Mouse (Mus musculus) heart, embryonic 14.5 days (tissue): ENCODE data around the gene Msi2. TPM values are rescaled to one million over a fixed set of nuclear protein-coding genes. Genes with fewer than 3 reads are reported as not detected.

Source experiments
- ATAC-seq: fragments of 200-750 bp; cut with Nextera tagmentation; 2 replicates; pipeline ENCODE4 v1.8.0; 2017; ENCODE audit warnings: low read depth, moderate TSS enrichment; ENCODE audit not compliant: insufficient number of reproducible peaks, insufficient read depth, low FRiP score
- H3K27ac ChIP-seq, 2 experiments: fragments of 200-500 bp in 1 of 2; fragments of 300-500 bp in 1 of 2; sonication (generic) in 1 of 2; replicated peaks in 1 of 2; 2 replicates each; pipeline ENCODE4 v1.5.1; 2012 to 2014; ENCODE audit warnings: low read depth in 2 of 2, low read length in 2 of 2, control low read depth in 1 of 2, mild to moderate bottlenecking in 1 of 2, mixed read lengths in 1 of 2; ENCODE audit not compliant: control insufficient read depth in 1 of 2, insufficient read depth in 1 of 2
- H3K27me3 ChIP-seq: fragments of 300-500 bp; sonication (generic); 2 replicates; pipeline ENCODE4 v1.6.1; 2014; ENCODE audit warnings: mild to moderate bottlenecking, low read length, control low read depth; ENCODE audit not compliant: control insufficient read depth, insufficient read depth
- H3K36me3 ChIP-seq: fragments of 300-500 bp; sonication (generic); 2 replicates; pipeline ENCODE4 v1.6.1; 2014; ENCODE audit warnings: mild to moderate bottlenecking, control low read depth, low read length, mixed read lengths; ENCODE audit not compliant: control insufficient read depth, insufficient read depth
- H3K4me1 ChIP-seq, 2 experiments: fragments of 200-500 bp in 1 of 2; fragments of 300-500 bp in 1 of 2; sonication (generic) in 1 of 2; 2 replicates each; pipeline ENCODE4 v1.6.1; 2012 to 2014; ENCODE audit warnings: low read length in 2 of 2, control low read depth in 1 of 2, mixed read lengths in 1 of 2; ENCODE audit not compliant: control insufficient read depth in 2 of 2, insufficient read depth in 2 of 2
- H3K4me2 ChIP-seq: fragments of 300-500 bp; sonication (generic); 2 replicates; pipeline ENCODE4 v1.6.1; 2014; ENCODE audit warnings: mild to moderate bottlenecking, low read length
- H3K4me3 ChIP-seq, 2 experiments: fragments of 200-500 bp in 1 of 2; fragments of 300-500 bp in 1 of 2; sonication (generic) in 1 of 2; 2 replicates each; pipeline ENCODE4 v1.5.1; 2012 to 2014; ENCODE audit warnings: low read length in 2 of 2, mild to moderate bottlenecking in 2 of 2, control low read depth in 1 of 2, low read depth in 1 of 2, moderate library complexity in 1 of 2; ENCODE audit not compliant: control insufficient read depth in 1 of 2, insufficient read depth in 1 of 2
- H3K9ac ChIP-seq: fragments of 300-500 bp; sonication (generic); 2 replicates; pipeline ENCODE4 v1.6.1; 2014; ENCODE audit warnings: mild to moderate bottlenecking, low read length
- H3K9me3 ChIP-seq: fragments of 300-500 bp; sonication (generic); 2 replicates; pipeline ENCODE4 v1.6.1; 2016; ENCODE audit warnings: low read length, control low read depth; ENCODE audit not compliant: control insufficient read depth
- WGBS: fragments of 180-500 bp; shearing (Covaris S2); extraction: QIAGEN DNeasy Blood & Tissue Kit; methylation state at CpG from one replicate; pipeline ENCODE4 v1.1.7; 2014; 5-methylcytosine and 5-hydroxymethylcytosine counted together
- polyA plus RNA-seq: library from polyadenylated mRNA; unstranded; fragments of >200 nt; fragmentation: Nextera tagmentation; extraction: Ambion mirVana; gene quantifications from 2 replicates; pipeline ENCODE4 v1.2.1, GENCODE M21; 2014

The Msi2 gene
- polyA plus RNA-seq, 1 experiment from 2014 or later, result 20.9 TPM

DNA sequence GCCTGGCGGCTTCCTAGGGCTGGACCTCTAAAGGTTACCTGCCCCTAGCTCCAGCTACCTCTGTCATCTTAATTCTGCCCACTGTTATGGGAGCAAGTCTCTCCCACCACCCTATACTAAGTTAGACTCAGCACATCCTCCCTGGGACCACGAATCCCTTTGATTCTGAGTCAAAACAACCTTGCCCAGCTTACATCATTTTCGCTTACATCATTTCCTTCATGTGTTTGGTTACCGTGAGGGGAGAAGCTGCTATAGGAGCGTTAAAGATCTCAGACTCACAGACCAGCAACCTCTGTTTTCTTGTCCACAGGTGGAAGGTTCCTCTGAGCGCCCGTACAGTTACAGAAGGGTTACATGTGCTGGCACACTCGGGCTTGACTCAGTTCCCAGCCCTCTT, 288.0 kb downstream of the Msi2 start:
- no peak for ATAC-seq
- H3K9me3 ChIP-seq, result no peaks in the 10 kb centered on the region
- no peaks in the 10 kb centered on the region for H3K27me3 ChIP-seq
- WGBS, result 86% methylated on average over 8 of the region's 8 CpGs
- no peak overlapping the region for H3K4me3 ChIP-seq
- no peaks in the 10 kb centered on the region for H3K36me3 ChIP-seq
- H3K9ac ChIP-seq, result no peak overlapping the region
- H3K4me1 ChIP-seq, result peaks cover 11 to 25% of the 10 kb centered on the region in 2 experiments
- no peak overlapping the region for H3K4me2 ChIP-seq
- H3K27ac ChIP-seq, result peak overlapping the region in 1 of 2 experiments; percentile 41; a peak in 2 of 4 replicates

GRCm38 (mm10) chr11:88429680-88430079, 288.6 kb downstream of the Msi2 start:
- H3K9ac ChIP-seq, result no peak overlapping the region
- no peaks in the 10 kb centered on the region for H3K9me3 ChIP-seq
- peak overlapping the region in 1 of 2 experiments; percentile 41; a peak in 2 of 4 replicates for H3K27ac ChIP-seq
- ATAC-seq, result no peak
- WGBS, result 92% methylated on average over 6 of the region's 6 CpGs
- no peaks in the 10 kb centered on the region for H3K36me3 ChIP-seq
- H3K27me3 ChIP-seq, result no peaks in the 10 kb centered on the region
- H3K4me2 ChIP-seq, result no peak overlapping the region
- H3K4me1 ChIP-seq, result peaks cover 16 to 31% of the 10 kb centered on the region in 2 experiments
- no peak overlapping the region for H3K4me3 ChIP-seq

DNA sequence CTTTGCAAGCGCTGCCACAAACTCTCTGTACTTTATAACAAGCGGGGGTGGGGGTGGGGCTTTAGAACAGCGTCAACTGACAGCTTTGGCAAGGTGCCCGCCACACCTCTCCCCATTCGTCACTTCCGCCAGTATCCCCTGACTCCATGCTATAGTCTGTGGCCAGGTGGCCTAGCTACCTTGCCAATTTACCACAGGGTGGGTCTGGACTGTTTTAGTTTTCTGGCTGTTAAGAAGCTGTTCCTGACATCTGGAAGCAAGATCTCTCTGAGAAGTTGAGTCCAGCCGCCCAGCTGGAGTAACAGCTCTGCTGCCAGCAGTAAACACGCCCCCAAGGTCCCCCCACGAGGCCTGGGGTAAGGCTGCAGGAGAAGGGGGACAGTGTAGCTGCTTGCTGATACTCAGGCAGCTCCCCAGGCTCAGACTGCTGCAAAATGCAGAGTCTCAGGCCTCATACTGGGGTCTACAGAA, 292.6 kb downstream of the Msi2 start:
- Histone ChIP-seq H3K9me3 (no peaks in the 10 kb centered on the region), H3K36me3 (no peaks in the 10 kb centered on the region), H3K4me3 (no peak overlapping the region), H3K9ac (peak overlapping the region; percentile 38), H3K27ac (peak overlapping the region; percentile 66 to 80), H3K4me1 (peaks cover 24 to 35% of the 10 kb centered on the region in 2 experiments), H3K4me2 (peak overlapping the region; percentile 31), H3K27me3 (no peaks in the 10 kb centered on the region)
- 11% methylated on average over 9 of the region's 9 CpGs for WGBS
- ATAC-seq, result peak; percentile 56

GRCm38 (mm10) chr11:88424034-88424767, 294.1 kb downstream of the Msi2 start:
- Histone ChIP-seq H3K4me2 (no peak overlapping the region), H3K9me3 (no peaks in the 10 kb centered on the region), H3K27ac (peak overlapping the region in 1 of 2 experiments; percentile 80; a peak in 2 of 4 replicates), H3K27me3 (no peaks in the 10 kb centered on the region), H3K4me1 (peaks cover 32 to 49% of the 10 kb centered on the region in 2 experiments), H3K9ac (peak overlapping the region; percentile 38), H3K36me3 (no peaks in the 10 kb centered on the region), H3K4me3 (no peak overlapping the region)
- no peak for ATAC-seq
- WGBS, result 66% methylated on average over 20 of the region's 20 CpGs

DNA sequence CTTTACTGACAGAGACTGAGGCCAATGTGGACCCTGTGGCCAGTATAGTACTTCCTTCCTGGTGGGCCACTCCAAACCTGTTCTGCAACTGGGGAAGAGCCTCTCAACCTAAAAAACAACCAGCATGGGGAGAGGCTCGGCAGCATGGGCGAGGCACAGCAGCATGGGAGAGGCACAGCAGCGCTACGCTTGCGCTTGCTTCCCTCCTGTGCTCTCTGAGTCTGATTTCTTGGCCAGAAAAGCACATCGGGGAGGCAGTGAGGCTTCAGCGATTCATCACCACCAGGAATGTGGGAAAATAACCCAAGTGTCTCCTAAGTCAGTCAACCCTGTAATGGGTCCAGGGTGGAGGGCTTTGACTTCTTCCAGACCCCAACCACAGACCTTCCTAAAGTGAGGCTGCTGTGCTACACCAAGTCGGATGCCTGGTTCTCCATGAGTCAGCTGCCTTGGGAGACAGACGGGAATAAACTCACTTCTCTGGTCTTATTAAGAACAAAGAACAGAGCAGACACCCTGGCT, 297.2 kb downstream of the Msi2 start:
- Histone ChIP-seq H3K4me1 (peaks cover 36 to 57% of the 10 kb centered on the region in 2 experiments), H3K27me3 (no peaks in the 10 kb centered on the region), H3K9me3 (no peaks in the 10 kb centered on the region), H3K36me3 (0 out of 2 replicates have a peak, but pooled peaks cover 3% of the 10 kb centered on the region), H3K4me2 (no peak overlapping the region), H3K9ac (no peak overlapping the region), H3K27ac (0 out of 4 replicates have a peak overlapping the region, but pooled peaks of 1 of the 2 experiments have one; percentile 10), H3K4me3 (no peak overlapping the region)
- WGBS, result 62% methylated on average over 9 of the region's 9 CpGs
- ATAC-seq, result no peak

DNA sequence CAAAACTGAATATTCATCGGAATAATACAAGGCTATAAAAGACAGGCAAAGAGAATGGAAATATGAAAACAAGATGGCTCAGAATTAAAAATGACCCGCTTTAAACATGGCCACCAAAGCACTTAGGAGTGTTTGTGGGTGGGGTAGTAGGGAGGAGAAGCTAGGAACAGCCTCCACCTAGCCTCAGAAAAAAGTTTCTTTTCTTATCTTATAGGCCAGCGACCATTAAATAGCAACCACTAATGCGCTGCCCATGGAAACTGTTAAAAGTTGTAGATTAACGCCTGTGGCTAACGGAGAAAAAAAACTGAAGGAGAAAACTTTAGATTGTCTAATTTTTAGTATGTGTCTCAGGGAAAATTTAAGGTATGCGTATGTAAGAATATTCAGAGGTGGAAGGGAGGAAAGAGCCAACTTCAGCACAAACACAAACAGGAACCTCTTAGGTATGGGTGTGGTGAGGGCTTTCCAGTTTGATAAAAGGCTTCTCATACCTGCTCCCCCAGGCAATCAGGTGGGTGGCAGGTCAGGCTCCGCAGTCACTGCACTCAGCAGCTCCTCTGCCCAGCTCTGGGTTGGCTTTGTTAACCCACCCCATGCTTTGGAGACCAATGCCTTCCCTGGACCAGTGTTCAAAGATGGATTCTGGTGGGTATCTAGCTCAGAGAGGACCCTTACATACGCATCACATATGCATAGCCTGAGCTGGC, 298.5 kb downstream of the Msi2 start:
- Histone ChIP-seq H3K4me1 (peaks cover 28 to 53% of the 10 kb centered on the region in 2 experiments), H3K4me2 (peak overlapping the region; percentile 49; the same call in 1 of the 2 replicates), H3K9me3 (no peaks in the 10 kb centered on the region), H3K4me3 (no peak overlapping the region), H3K36me3 (0 out of 2 replicates have a peak, but pooled peaks cover 3% of the 10 kb centered on the region), H3K9ac (peak overlapping the region; percentile 58; the same call in 1 of the 2 replicates), H3K27ac (peak overlapping the region; percentile 85 to 93), H3K27me3 (no peaks in the 10 kb centered on the region)
- ATAC-seq, result no peak
- whole genome bisulfite sequencing, result 50% methylated on average over 9 of the region's 9 CpGs

DNA sequence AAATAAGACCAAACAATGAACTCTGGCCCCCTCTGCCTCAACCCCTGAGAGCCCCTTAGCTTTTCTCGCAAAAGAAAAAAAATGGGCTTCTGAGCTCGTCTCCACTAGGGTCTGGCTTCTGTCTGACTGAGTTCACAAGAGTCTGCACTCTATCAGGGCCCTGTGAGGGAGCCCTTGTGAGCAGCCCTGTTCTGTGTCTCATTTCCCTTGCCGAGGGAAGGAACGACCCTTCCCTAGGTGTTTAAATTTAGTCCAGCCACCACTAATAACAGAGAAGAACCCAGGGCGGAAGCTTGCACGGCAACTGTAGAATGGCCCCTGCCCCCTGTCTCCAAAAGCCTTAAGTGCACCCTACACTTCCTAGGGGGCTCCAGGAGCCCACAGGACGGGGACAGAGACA, 299.2 kb downstream of the Msi2 start:
- 0 out of 2 replicates have a peak, but pooled peaks cover 3% of the 10 kb centered on the region for H3K36me3 ChIP-seq
- H3K4me2 ChIP-seq, result peak overlapping the region; percentile 49
- peak; percentile 45; the same call in 1 of the 2 replicates for ATAC-seq
- peak overlapping the region; percentile 58 for H3K9ac ChIP-seq
- H3K9me3 ChIP-seq, result no peaks in the 10 kb centered on the region
- peaks cover 35 to 53% of the 10 kb centered on the region in 2 experiments for H3K4me1 ChIP-seq
- H3K27ac ChIP-seq, result peak overlapping the region; percentile 85 to 93
- 11% methylated on average over 7 of the region's 7 CpGs for WGBS
- no peaks in the 10 kb centered on the region for H3K27me3 ChIP-seq
- H3K4me3 ChIP-seq, result no peak overlapping the region
